Mouse (Mus musculus): ENCODE measurements around the gene Tmem117. TPM values are rescaled to one million over a fixed set of nuclear protein-coding genes. Genes with fewer than 3 reads are reported as not detected.

Gene Tmem117
- total and polyA plus RNA-seq, 3 experiments = not detected

DNA sequence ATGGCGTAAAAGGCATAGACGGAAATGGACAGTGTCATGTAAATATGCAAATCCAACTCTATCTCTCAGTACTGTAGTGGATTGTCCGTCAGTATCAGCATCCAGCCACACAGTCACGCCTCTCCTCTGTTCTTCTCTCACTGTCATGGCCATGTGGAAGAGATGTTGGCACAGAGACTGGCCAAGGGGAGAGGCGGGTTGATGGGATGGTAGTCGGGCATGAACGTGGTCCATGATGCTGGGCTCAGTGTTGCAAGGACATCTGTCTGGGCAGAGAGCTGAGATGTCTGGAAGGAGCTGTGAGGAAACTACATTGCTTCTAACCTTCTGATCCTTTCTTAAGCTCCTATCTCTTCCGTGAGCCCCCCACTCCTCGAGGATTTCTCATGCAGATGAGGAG lies 413.4 kb downstream of the Tmem117 start:
- H3K4me1 ChIP-seq (ENCODE audit: control insufficient read depth in 1 of 2, insufficient read depth in 2 of 2, low read length in 2 of 2) = no peaks in the 10 kb centered on the region
- no peaks in the 10 kb centered on the region for H3K79me2 ChIP-seq (ENCODE audit: control insufficient read depth, insufficient read depth, low read length, poor library complexity)
- no peak for TF ChIP-seq ZC3H11A (IDR thresholded peaks at IDR 0.05; ENCODE audit: low read depth, low read length)
- TF ChIP-seq TAL1 (IDR thresholded peaks at IDR 0.05; ENCODE audit: low read length) = no peak
- no peak for TF ChIP-seq HCFC1 (IDR thresholded peaks at IDR 0.05; ENCODE audit: low read depth, low read length)
- no peak for TF ChIP-seq GATA1 (IDR thresholded peaks at IDR 0.05; ENCODE audit: low read depth, low read length)
- no peak for TF ChIP-seq MAZ (IDR thresholded peaks at IDR 0.05; ENCODE audit: low read depth, low read length)
- TF ChIP-seq E2F4 (IDR thresholded peaks at IDR 0.05; ENCODE audit: borderline replicate concordance, low read depth, low read length) = no peak
- TF ChIP-seq MEF2A (IDR thresholded peaks at IDR 0.05; ENCODE audit: extremely low read depth, insufficient replicate concordance, low read depth, low read length, poor library complexity, severe bottlenecking) = no peak
- H3K9ac ChIP-seq (ENCODE audit: control insufficient read depth, low read depth, low read length, poor library complexity, severe bottlenecking) = no peak overlapping the region
- no peak for DNase-seq (ENCODE audit: low read depth, low spot score)
- H3K27ac ChIP-seq (ENCODE audit: control insufficient read depth, low read depth, low read length) = no peak overlapping the region
- H3K27me3 ChIP-seq (ENCODE audit: control insufficient read depth in 1 of 2, insufficient read depth in 2 of 2, low read length in 2 of 2) = no peaks in the 10 kb centered on the region
- H3K36me3 ChIP-seq (ENCODE audit: control insufficient read depth in 1 of 2, insufficient read depth in 2 of 2, low read length in 2 of 2) = no peaks in the 10 kb centered on the region
- H3K4me3 ChIP-seq (ENCODE audit: control insufficient read depth in 1 of 2, insufficient read depth in 1 of 2, low read depth in 2 of 2, low read length in 2 of 2) = no peak overlapping the region
- no peaks in the 10 kb centered on the region for H3K9me3 ChIP-seq (replicated peaks; ENCODE audit: insufficient read depth, low read length)

DNA sequence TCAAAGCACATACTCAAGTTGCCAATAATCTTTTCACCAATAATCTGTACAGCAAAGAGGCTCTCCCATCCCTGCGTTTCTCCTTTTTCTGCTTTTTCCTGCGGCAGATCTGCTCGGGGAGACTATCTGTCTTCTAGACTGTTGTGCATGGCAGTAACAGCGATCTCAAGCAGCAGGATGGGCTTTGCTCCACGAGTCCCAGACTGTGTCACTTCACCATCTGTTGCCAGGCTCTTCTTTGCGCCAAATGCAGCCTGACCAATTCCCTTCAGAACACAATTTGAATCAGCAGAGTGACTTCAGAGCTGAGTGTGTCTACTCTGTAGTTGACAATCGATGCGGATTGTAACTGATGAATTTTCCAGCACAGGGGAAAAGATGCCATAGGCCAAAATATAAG lies 415.0 kb downstream of the Tmem117 start:
- no peaks in the 10 kb centered on the region for H3K4me1 ChIP-seq (ENCODE audit: control insufficient read depth in 1 of 2, insufficient read depth in 2 of 2, low read length in 2 of 2)
- H3K9ac ChIP-seq (ENCODE audit: control insufficient read depth, low read depth, low read length, poor library complexity, severe bottlenecking) = no peak overlapping the region
- H3K36me3 ChIP-seq (ENCODE audit: control insufficient read depth in 1 of 2, insufficient read depth in 2 of 2, low read length in 2 of 2) = no peaks in the 10 kb centered on the region
- DNase-seq (ENCODE audit: low read depth, low spot score) = no peak
- no peak for TF ChIP-seq NELFE (IDR thresholded peaks at IDR 0.05; ENCODE audit: low read depth, low read length)
- TF ChIP-seq CTCF (IDR thresholded peaks at IDR 0.05 in 2 of 3, conservative IDR thresholded peaks at IDR 0.05 in 1 of 3; ENCODE audit: control insufficient read depth in 1 of 3, insufficient read depth in 1 of 3, low read depth in 2 of 3, low read length in 3 of 3, poor library complexity in 1 of 3, severe bottlenecking in 1 of 3) = no peak
- no peak for TF ChIP-seq MYC (IDR thresholded peaks at IDR 0.05; ENCODE audit: low read depth, low read length)
- no peak for TF ChIP-seq GATA1 (IDR thresholded peaks at IDR 0.05; ENCODE audit: low read depth, low read length)
- no peak for TF ChIP-seq MAFK (IDR thresholded peaks at IDR 0.05; ENCODE audit: borderline replicate concordance, low read depth, low read length)
- no peak for TF ChIP-seq TAL1 (IDR thresholded peaks at IDR 0.05; ENCODE audit: low read length)
- no peak for TF ChIP-seq BHLHE40 (IDR thresholded peaks at IDR 0.05; ENCODE audit: borderline replicate concordance, low read depth, low read length)
- no peak for TF ChIP-seq NRF1 (IDR thresholded peaks at IDR 0.05; ENCODE audit: insufficient read depth, low read depth, low read length, poor library complexity, severe bottlenecking)
- no peak for TF ChIP-seq JUND (IDR thresholded peaks at IDR 0.05; ENCODE audit: low read depth, low read length)
- TF ChIP-seq MYB (IDR thresholded peaks at IDR 0.05; ENCODE audit: low read depth, low read length) = no peak
- no peak for TF ChIP-seq ELF1 (IDR thresholded peaks at IDR 0.05; ENCODE audit: low read depth, low read length)
- TF ChIP-seq CHD2 (IDR thresholded peaks at IDR 0.05; ENCODE audit: low read length) = no peak
- no peak for TF ChIP-seq USF2 (IDR thresholded peaks at IDR 0.05; ENCODE audit: borderline replicate concordance in 1 of 2, insufficient read depth in 1 of 2, low read depth in 1 of 2, low read length in 2 of 2)
- TF ChIP-seq ZC3H11A (IDR thresholded peaks at IDR 0.05; ENCODE audit: low read depth, low read length) = no peak
- no peak for TF ChIP-seq RCOR1 (IDR thresholded peaks at IDR 0.05; ENCODE audit: low read depth, low read length)
- TF ChIP-seq UBTF (IDR thresholded peaks at IDR 0.05; ENCODE audit: borderline replicate concordance, insufficient read depth, low read depth, low read length) = no peak
- no peak for TF ChIP-seq HCFC1 (IDR thresholded peaks at IDR 0.05; ENCODE audit: low read depth, low read length)
- H3K27ac ChIP-seq (ENCODE audit: control insufficient read depth, low read depth, low read length) = no peak overlapping the region
- no peaks in the 10 kb centered on the region for H3K27me3 ChIP-seq (ENCODE audit: control insufficient read depth in 1 of 2, insufficient read depth in 2 of 2, low read length in 2 of 2)
- no peak overlapping the region for H3K4me3 ChIP-seq (ENCODE audit: control insufficient read depth in 1 of 2, insufficient read depth in 1 of 2, low read depth in 2 of 2, low read length in 2 of 2)
- H3K79me2 ChIP-seq (ENCODE audit: control insufficient read depth, insufficient read depth, low read length, poor library complexity) = no peaks in the 10 kb centered on the region
- H3K9me3 ChIP-seq (replicated peaks; ENCODE audit: insufficient read depth, low read length) = no peaks in the 10 kb centered on the region
